29 mouse cellular contexts compared by ENCODE assay signal in the genomic region with DNA sequence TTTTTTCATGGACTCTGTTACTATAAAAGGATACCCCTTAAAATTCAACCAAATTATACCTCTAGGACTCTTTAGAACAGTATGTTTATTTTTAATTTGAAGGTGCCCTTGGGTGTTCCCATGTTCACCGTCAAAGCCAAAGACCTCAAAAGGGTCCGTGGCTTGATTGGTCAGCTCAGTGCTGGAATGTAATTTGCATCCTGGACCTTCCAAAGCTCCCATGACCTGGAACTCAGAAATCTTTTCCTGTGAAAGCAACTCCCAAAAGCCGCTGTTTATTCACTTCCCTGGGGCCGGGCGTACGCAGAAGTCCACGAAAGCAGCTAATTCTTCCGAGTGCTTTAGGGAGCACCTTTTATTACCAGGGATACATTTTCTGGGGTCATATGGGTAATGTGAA.
DNase-seq lines count a peak whose midpoint lies in the region; ATAC-seq and TF ChIP-seq lines count a peak whose summit lies in the region.
"Had no signal": no experiment of that assay in that cellular context is flagged by ENCODE, and none has a peak within 500 bp of the region (broad histone marks: within the 10 kb centered on the region; RNA-seq: fewer than 3 reads in every experiment).

No protein-coding gene starts in this region.

- H3K27ac ChIP-seq in heart, embryonic 10.5 days = peak overlapping the region; percentile 42
- H3K27ac ChIP-seq in kidney, adult 2 months (ENCODE audit: insufficient read depth, low read depth, low read length) = peak overlapping the region; percentile 89
- H3K27ac ChIP-seq in kidney, embryonic 14.5 days (ENCODE audit: low read depth, low read length) = no peak overlapping the region
- H3K27ac ChIP-seq: embryonic facial prominence, embryonic 12.5 days; embryonic facial prominence, embryonic 15.5 days; gastrocnemius, adult 2 months; heart, embryonic 13.5 days; hindbrain, embryonic 14.5 days; hindbrain, postnatal 0 days had no signal

- TF ChIP-seq CTCF in kidney, adult 2 months (conservative IDR thresholded peaks at IDR 0.05; ENCODE audit: insufficient read depth, insufficient read length, low read depth, low read length) = no peak

- H3K9ac ChIP-seq in kidney, embryonic 14.5 days (ENCODE audit: low read depth, low read length) = no peak overlapping the region
- H3K9ac ChIP-seq: embryonic facial prominence, embryonic 12.5 days; embryonic facial prominence, embryonic 15.5 days; forebrain, postnatal 0 days; heart, embryonic 13.5 days; hindbrain, embryonic 14.5 days had no signal

- H3K9me3 ChIP-seq in heart, embryonic 10.5 days = no peaks in the 10 kb centered on the region
- H3K9me3 ChIP-seq in kidney, embryonic 14.5 days (ENCODE audit: control insufficient read depth, low read length) = no peaks in the 10 kb centered on the region
- H3K9me3 ChIP-seq: embryonic facial prominence, embryonic 12.5 days; embryonic facial prominence, embryonic 15.5 days; G1E; heart, embryonic 13.5 days had no signal

- TF ChIP-seq POLR2A in kidney, adult 2 months (IDR thresholded peaks at IDR 0.05; ENCODE audit: low read depth, low read length) = no peak

- H3K27me3 ChIP-seq in heart, embryonic 10.5 days (ENCODE audit: insufficient read depth, poor library complexity, severe bottlenecking) = no peaks in the 10 kb centered on the region
- no peaks in the 10 kb centered on the region for H3K27me3 ChIP-seq in kidney, adult 2 months (replicated peaks; ENCODE audit: control insufficient read depth, insufficient read depth, low read length)
- no peaks in the 10 kb centered on the region for H3K27me3 ChIP-seq in kidney, embryonic 14.5 days (ENCODE audit: control insufficient read depth, insufficient read depth, low read length)
- H3K27me3 ChIP-seq: CH12.LX; embryonic facial prominence, embryonic 12.5 days; embryonic facial prominence, embryonic 15.5 days; heart, embryonic 13.5 days; Patski had no signal

- no peak for ATAC-seq in kidney, embryonic 14.5 days (ENCODE audit: low FRiP score, low TSS enrichment)
- ATAC-seq: forebrain, embryonic 14.5 days; forebrain, postnatal 0 days; hindbrain, postnatal 0 days; Patski had no signal

- peaks cover 16% of the 10 kb centered on the region; the same call in 1 of the 2 replicates for H3K4me1 ChIP-seq in heart, embryonic 10.5 days
- peaks cover 11% of the 10 kb centered on the region; the same call in 1 of the 2 replicates for H3K4me1 ChIP-seq in kidney, adult 2 months (ENCODE audit: control insufficient read depth, insufficient read depth, low read length)
- H3K4me1 ChIP-seq in kidney, embryonic 14.5 days (ENCODE audit: control insufficient read depth, insufficient read depth, low read length) = no peaks in the 10 kb centered on the region

- no peak for DNase-seq in heart, embryonic 10.5 days (ENCODE audit: low spot score)
- DNase-seq in heart, adult 8-10 months (ENCODE audit: low spot score) = no peak
- DNase-seq in kidney, adult 2 months = peak; percentile 73
- peak; percentile 20 for DNase-seq in kidney, postnatal 10 days
- peak; percentile 28 to 57 for DNase-seq in kidney, postnatal 36 days
- no peak for DNase-seq in cerebellum, adult 18-20 months
- DNase-seq: adrenal gland, postnatal 10 days; adrenal gland, postnatal 36 days; B cell, adult 2 months; cerebellum, adult 2 months; cerebellum, adult 9-11 months; cerebellum, postnatal 36 days; embryo, embryonic 11 days; forebrain, postnatal 0 days; gastrocnemius, adult 2 months; gastrocnemius, postnatal 14 days; heart, adult 11 months; heart, postnatal 14 days; heart, postnatal 4 days had no signal

- no peak overlapping the region for H3K4me2 ChIP-seq in kidney, embryonic 14.5 days (replicated peaks; ENCODE audit: low read depth, low read length)
- H3K4me2 ChIP-seq: embryonic facial prominence, embryonic 12.5 days; embryonic facial prominence, embryonic 15.5 days; heart, embryonic 13.5 days; hindbrain, embryonic 14.5 days had no signal

- no peak overlapping the region for H3K4me3 ChIP-seq in heart, embryonic 10.5 days
- no peak overlapping the region for H3K4me3 ChIP-seq in kidney, adult 2 months (ENCODE audit: insufficient read depth, low read depth, low read length)
- no peak overlapping the region for H3K4me3 ChIP-seq in kidney, embryonic 14.5 days (ENCODE audit: low read length)
- H3K4me3 ChIP-seq: embryonic facial prominence, embryonic 12.5 days; embryonic facial prominence, embryonic 15.5 days; gastrocnemius, adult 2 months; heart, embryonic 13.5 days had no signal

- H3K36me3 ChIP-seq in heart, embryonic 10.5 days = no peaks in the 10 kb centered on the region
- no peaks in the 10 kb centered on the region for H3K36me3 ChIP-seq in kidney, adult 2 months (ENCODE audit: control insufficient read depth, insufficient read depth, low read length)
- H3K36me3 ChIP-seq in kidney, embryonic 14.5 days (ENCODE audit: control insufficient read depth, insufficient read depth, low read length) = no peaks in the 10 kb centered on the region
- H3K36me3 ChIP-seq: embryonic facial prominence, embryonic 12.5 days; embryonic facial prominence, embryonic 15.5 days; G1E; heart, embryonic 13.5 days had no signal

- 83% methylated on average over 8 of the region's 8 CpGs for WGBS in heart, embryonic 10.5 days
- WGBS in kidney, adult 2 months = 51% methylated on average over 8 of the region's 8 CpGs
- 60% methylated on average over 8 of the region's 8 CpGs for WGBS in kidney, embryonic 14.5 days

Comparison
In these comparisons a context has a peak if more than half of its experiments do, and no peak if none do; other contexts are left out.
1. DNase-seq: peak in kidney, adult 2 months (single experiment), kidney, postnatal 10 days (single experiment) and kidney, postnatal 36 days (2 of 2); none in heart, embryonic 10.5 days (single experiment), heart, adult 8-10 months (single experiment) and cerebellum, adult 18-20 months (0 of 2).